Mouse (Mus musculus) small intestine, adult 2 months (tissue): ENCODE results near the gene Ttc25.

Source experiments
- CTCF ChIP-seq: fragments of 200-500 bp; IDR thresholded peaks from 2 replicates; pipeline ENCODE4 v1.5.1; 2012; ENCODE audit warnings: low read depth, mild to moderate bottlenecking, control low read depth, inconsistent platforms, low read length, moderate library complexity, mixed read lengths; ENCODE audit not compliant: insufficient replicate concordance, insufficient read length; ENCODE audit errors: extremely low read depth
- POLR2A ChIP-seq: fragments of 200-500 bp; IDR thresholded peaks from 2 replicates; pipeline ENCODE4 v1.6.1; 2012; ENCODE audit warnings: low read depth, mild to moderate bottlenecking, control low read depth, inconsistent platforms, low read length, moderate library complexity

DNA sequence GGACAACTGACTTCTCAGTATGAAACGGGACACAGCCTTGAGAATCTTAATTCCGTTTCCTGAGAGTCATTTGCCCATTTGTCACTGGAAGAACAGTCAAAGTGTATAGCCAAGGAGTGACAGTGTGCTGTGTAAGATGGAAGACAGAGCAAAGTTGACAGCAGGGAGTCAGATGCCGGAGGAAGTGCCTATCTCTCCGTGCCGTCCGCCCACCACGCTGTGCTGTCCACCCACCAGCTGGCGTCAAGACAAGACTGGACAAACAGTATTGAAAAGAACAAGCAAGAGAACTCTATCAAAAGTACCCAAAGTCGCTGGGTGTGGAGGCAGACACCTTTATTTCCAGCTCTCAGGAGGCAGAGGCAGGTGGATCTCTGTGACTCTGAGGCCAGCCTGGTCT lies 57.7 kb downstream of the Ttc25 start:
- TF ChIP-seq CTCF (no peak), POLR2A (no peak)
